Mouse (Mus musculus): ENCODE measurements around the gene Rab8a. TPM values are rescaled to one million over a fixed set of nuclear protein-coding genes. Genes with fewer than 3 reads are reported as not detected.

Rab8a gene
- polyA plus RNA-seq, 1 experiment: 67.4 TPM

- H3K4me1 ChIP-seq (ENCODE audit: control insufficient read depth, insufficient read depth, low read length): peaks cover 9% of the 10 kb centered on the region
- no peak for TF ChIP-seq CTCF (IDR thresholded peaks at IDR 0.05; ENCODE audit: insufficient read depth, low read length)
- TF ChIP-seq POLR2A (IDR thresholded peaks at IDR 0.05; ENCODE audit: borderline replicate concordance, extremely low read depth, low read depth, low read length): no peak
- WGBS: 76% methylated on average over 5 of the region's 5 CpGs
- H3K4me3 ChIP-seq (replicated peaks; ENCODE audit: extremely low read depth, low read depth, low read length): no peak overlapping the region
- no peak for DNase-seq
These were observed 16.5 kb upstream of the Rab8a start for GRCm38 (mm10) chr8:72144345-72144975.

- no peak for DNase-seq
- WGBS: 70% methylated on average over 3 of the region's 3 CpGs
- TF ChIP-seq CTCF (IDR thresholded peaks at IDR 0.05; ENCODE audit: insufficient read depth, low read length) (no peak), POLR2A (IDR thresholded peaks at IDR 0.05; ENCODE audit: borderline replicate concordance, extremely low read depth, low read depth, low read length) (no peak)
- H3K4me1 ChIP-seq (ENCODE audit: control insufficient read depth, insufficient read depth, low read length): peaks cover 9% of the 10 kb centered on the region
- H3K4me3 ChIP-seq (replicated peaks; ENCODE audit: extremely low read depth, low read depth, low read length): no peak overlapping the region
These were observed 15.5 kb upstream of the Rab8a start for GRCm38 (mm10) chr8:72145511-72145910.

GRCm38 (mm10) chr8:72146056-72146455 is 14.9 kb upstream of the Rab8a start:
- H3K4me3 ChIP-seq (replicated peaks; ENCODE audit: extremely low read depth, low read depth, low read length): no peak overlapping the region
- 26% methylated on average over 1 of the region's 1 CpGs for WGBS
- H3K4me1 ChIP-seq (ENCODE audit: control insufficient read depth, insufficient read depth, low read length): peaks cover 9% of the 10 kb centered on the region
- TF ChIP-seq CTCF (IDR thresholded peaks at IDR 0.05; ENCODE audit: insufficient read depth, low read length) (no peak), POLR2A (IDR thresholded peaks at IDR 0.05; ENCODE audit: borderline replicate concordance, extremely low read depth, low read depth, low read length) (no peak)
- peak; percentile 63 for DNase-seq

- Histone ChIP-seq H3K4me1 (ENCODE audit: control insufficient read depth, insufficient read depth, low read length) (peaks cover 9% of the 10 kb centered on the region), H3K4me3 (replicated peaks; ENCODE audit: extremely low read depth, low read depth, low read length) (no peak overlapping the region)
- TF ChIP-seq CTCF (IDR thresholded peaks at IDR 0.05; ENCODE audit: insufficient read depth, low read length): no peak
- TF ChIP-seq POLR2A (IDR thresholded peaks at IDR 0.05; ENCODE audit: borderline replicate concordance, extremely low read depth, low read depth, low read length): no peak
- no peak for DNase-seq
- WGBS: 66% methylated on average over 3 of the region's 3 CpGs
These were observed 14.4 kb upstream of the Rab8a start for GRCm38 (mm10) chr8:72146556-72146955.

GRCm38 (mm10) chr8:72147266-72147665 is 13.7 kb upstream of the Rab8a start:
- H3K4me1 ChIP-seq (ENCODE audit: control insufficient read depth, insufficient read depth, low read length): peaks cover 7% of the 10 kb centered on the region
- no peak overlapping the region for H3K4me3 ChIP-seq (replicated peaks; ENCODE audit: extremely low read depth, low read depth, low read length)
- TF ChIP-seq CTCF (IDR thresholded peaks at IDR 0.05; ENCODE audit: insufficient read depth, low read length) (no peak), POLR2A (IDR thresholded peaks at IDR 0.05; ENCODE audit: borderline replicate concordance, extremely low read depth, low read depth, low read length) (no peak)
- WGBS: 65% methylated on average over 2 of the region's 2 CpGs
- no peak for DNase-seq

- 33% methylated on average over 1 of the region's 1 CpGs for WGBS
- DNase-seq: no peak
- TF ChIP-seq CTCF (IDR thresholded peaks at IDR 0.05; ENCODE audit: insufficient read depth, low read length): no peak
- TF ChIP-seq POLR2A (IDR thresholded peaks at IDR 0.05; ENCODE audit: borderline replicate concordance, extremely low read depth, low read depth, low read length): no peak
- H3K4me3 ChIP-seq (replicated peaks; ENCODE audit: extremely low read depth, low read depth, low read length): no peak overlapping the region
- peaks cover 7% of the 10 kb centered on the region for H3K4me1 ChIP-seq (ENCODE audit: control insufficient read depth, insufficient read depth, low read length)
These were observed 11.9 kb upstream of the Rab8a start for GRCm38 (mm10) chr8:72149056-72149455.

- 68% methylated on average over 3 of the region's 3 CpGs for WGBS
- Histone ChIP-seq H3K4me3 (replicated peaks; ENCODE audit: extremely low read depth, low read depth, low read length) (no peak overlapping the region), H3K4me1 (ENCODE audit: control insufficient read depth, insufficient read depth, low read length) (0 out of 2 replicates have a peak, but pooled peaks cover under 1% of the 10 kb centered on the region)
- DNase-seq: no peak
- TF ChIP-seq POLR2A (IDR thresholded peaks at IDR 0.05; ENCODE audit: borderline replicate concordance, extremely low read depth, low read depth, low read length) (no peak), CTCF (IDR thresholded peaks at IDR 0.05; ENCODE audit: insufficient read depth, low read length) (no peak)
These were observed 9.5 kb upstream of the Rab8a start for GRCm38 (mm10) chr8:72151418-72152078.

GRCm38 (mm10) chr8:72153382-72153781 is 7.6 kb upstream of the Rab8a start:
- H3K4me3 ChIP-seq (replicated peaks; ENCODE audit: extremely low read depth, low read depth, low read length): no peak overlapping the region
- DNase-seq: no peak
- H3K4me1 ChIP-seq (ENCODE audit: control insufficient read depth, insufficient read depth, low read length): no peaks in the 10 kb centered on the region
- TF ChIP-seq POLR2A (IDR thresholded peaks at IDR 0.05; ENCODE audit: borderline replicate concordance, extremely low read depth, low read depth, low read length) (no peak), CTCF (IDR thresholded peaks at IDR 0.05; ENCODE audit: insufficient read depth, low read length) (no peak)

GRCm38 (mm10) chr8:72158096-72158495 is 2.9 kb upstream of the Rab8a start:
- no peak overlapping the region for H3K4me3 ChIP-seq (replicated peaks; ENCODE audit: extremely low read depth, low read depth, low read length)
- TF ChIP-seq POLR2A (IDR thresholded peaks at IDR 0.05; ENCODE audit: borderline replicate concordance, extremely low read depth, low read depth, low read length) (no peak), CTCF (IDR thresholded peaks at IDR 0.05; ENCODE audit: insufficient read depth, low read length) (no peak)
- 64% methylated on average over 2 of the region's 2 CpGs for WGBS
- peaks cover 11% of the 10 kb centered on the region for H3K4me1 ChIP-seq (ENCODE audit: control insufficient read depth, insufficient read depth, low read length)
- no peak for DNase-seq

- no peak for DNase-seq
- WGBS: 62% methylated on average over 3 of the region's 3 CpGs
- TF ChIP-seq CTCF (IDR thresholded peaks at IDR 0.05; ENCODE audit: insufficient read depth, low read length) (no peak), POLR2A (IDR thresholded peaks at IDR 0.05; ENCODE audit: borderline replicate concordance, extremely low read depth, low read depth, low read length) (no peak)
- peaks cover 11% of the 10 kb centered on the region for H3K4me1 ChIP-seq (ENCODE audit: control insufficient read depth, insufficient read depth, low read length)
- H3K4me3 ChIP-seq (replicated peaks; ENCODE audit: extremely low read depth, low read depth, low read length): no peak overlapping the region
These were observed 2.3 kb upstream of the Rab8a start for GRCm38 (mm10) chr8:72158726-72159125.
